ENCODE assay signal across 36 mouse cellular contexts in the genomic region with DNA sequence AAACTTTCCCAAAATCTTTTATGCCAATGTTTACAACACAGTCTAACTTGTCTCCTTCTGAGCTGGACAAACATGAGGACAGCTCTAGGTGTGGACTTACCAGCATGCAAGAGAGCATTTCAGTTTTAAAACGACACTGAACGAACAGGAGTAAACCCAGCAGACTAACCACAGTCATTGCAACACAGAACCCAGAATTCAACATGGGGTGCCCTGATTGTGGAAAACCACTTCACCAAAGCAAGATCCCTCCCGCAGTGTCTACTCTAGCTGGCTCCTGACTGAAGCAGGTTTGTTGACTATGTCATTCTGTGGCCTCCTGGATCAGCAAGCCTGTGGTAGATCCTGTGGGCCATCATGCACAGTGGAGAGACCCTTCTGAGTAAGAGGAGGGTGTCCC. TPM values are rescaled to one million over a fixed set of nuclear protein-coding genes. Genes with fewer than 3 reads are reported as not detected.
"Had no signal": no experiment of that assay in that cellular context is flagged by ENCODE, and none has a peak within 500 bp of the region (broad histone marks: within the 10 kb centered on the region; RNA-seq: fewer than 3 reads in every experiment).

No protein-coding gene starts in this region.

- H3K27ac ChIP-seq: heart, embryonic 13.5 days; heart, embryonic 15.5 days; hindbrain, embryonic 10.5 days; hindbrain, embryonic 12.5 days; hindbrain, embryonic 13.5 days; hindbrain, embryonic 14.5 days; hindbrain, embryonic 15.5 days; hindbrain, postnatal 0 days; intestine, embryonic 15.5 days; kidney, embryonic 15.5 days; kidney, postnatal 0 days; layer of hippocampus, adult 2 months; left cerebral cortex, adult 2 months had no signal

- H3K4me3 ChIP-seq: heart, embryonic 12.5 days; heart, embryonic 13.5 days; heart, embryonic 15.5 days; hindbrain, embryonic 10.5 days; hindbrain, embryonic 12.5 days; hindbrain, embryonic 13.5 days; hindbrain, embryonic 15.5 days; intestine, embryonic 15.5 days; kidney, embryonic 15.5 days; layer of hippocampus, adult 2 months; left cerebral cortex, adult 2 months had no signal

- ATAC-seq: hindbrain, embryonic 16.5 days; hindbrain, postnatal 0 days; inflammation-experienced regulatory T-cells, adult 6 months; intestine, embryonic 15.5 days; intestine, embryonic 16.5 days; intestine, postnatal 0 days had no signal

- H3K9ac ChIP-seq: heart, embryonic 12.5 days; heart, embryonic 13.5 days; heart, embryonic 15.5 days; hindbrain, embryonic 12.5 days; hindbrain, embryonic 13.5 days; hindbrain, embryonic 14.5 days; hindbrain, embryonic 15.5 days; intestine, embryonic 15.5 days; kidney, embryonic 15.5 days had no signal

- H3K27me3 ChIP-seq: heart, embryonic 12.5 days; heart, embryonic 13.5 days; heart, embryonic 15.5 days; hindbrain, embryonic 12.5 days; hindbrain, embryonic 13.5 days; hindbrain, embryonic 15.5 days; intestine, embryonic 15.5 days; kidney, embryonic 15.5 days had no signal

- DNase-seq: heart, postnatal 10 days; heart, postnatal 14 days; heart, postnatal 36 days; heart, postnatal 4 days; kidney, adult 11 months; kidney, adult 18-20 months; kidney, adult 2 months; kidney, adult 8-10 months; kidney, adult 9 months; kidney, postnatal 10 days; kidney, postnatal 14 days; kidney, postnatal 25 days; kidney, postnatal 36 days; kidney, postnatal 4 days; layer of hippocampus, adult 9-11 months; layer of hippocampus, postnatal 36 days had no signal

- H3K36me3 ChIP-seq: heart, embryonic 12.5 days; heart, embryonic 13.5 days; heart, embryonic 15.5 days; hindbrain, embryonic 10.5 days; hindbrain, embryonic 12.5 days; hindbrain, embryonic 13.5 days; hindbrain, embryonic 15.5 days; intestine, embryonic 15.5 days; kidney, embryonic 15.5 days had no signal

- H3K4me2 ChIP-seq: heart, embryonic 11.5 days; heart, embryonic 12.5 days; heart, embryonic 13.5 days; heart, embryonic 15.5 days; hindbrain, embryonic 12.5 days; hindbrain, embryonic 13.5 days; hindbrain, embryonic 14.5 days; hindbrain, embryonic 15.5 days; intestine, embryonic 15.5 days; kidney, embryonic 15.5 days had no signal

- H3K9me3 ChIP-seq: heart, embryonic 12.5 days; heart, embryonic 13.5 days; heart, embryonic 15.5 days; hindbrain, embryonic 10.5 days; hindbrain, embryonic 12.5 days; hindbrain, embryonic 13.5 days; hindbrain, embryonic 15.5 days; intestine, embryonic 15.5 days had no signal

- H3K4me1 ChIP-seq: heart, embryonic 13.5 days; heart, embryonic 15.5 days; hindbrain, embryonic 12.5 days; hindbrain, embryonic 13.5 days; hindbrain, embryonic 15.5 days; intestine, embryonic 15.5 days had no signal

RNA-seq across cellular contexts. Expression of a gene that starts 19.9 kb away (rescaled TPM):
- total RNA-seq: hematopoietic stem cell, adult 5-6 weeks had no signal
- polyA plus RNA-seq: inflammation-experienced regulatory T-cells, adult 6 months had no signal
